In genomic region chr7:5080815-5081214, GRCm38 (mm10) we compare ENCODE assay signal across 9 mouse cellular contexts. TPM values are rescaled to one million over a fixed set of nuclear protein-coding genes. Genes with fewer than 3 reads are reported as not detected.
DNase-seq lines count a peak whose midpoint lies in the region; ATAC-seq and TF ChIP-seq lines count a peak whose summit lies in the region.
"Had no signal": no experiment of that assay in that cellular context is flagged by ENCODE, and none has a peak within 500 bp of the region (broad histone marks: within the 10 kb centered on the region; RNA-seq: fewer than 3 reads in every experiment).

No protein-coding gene starts in this region.

- WGBS in spleen, adult 2 months = 14% methylated on average over 6 of the region's 6 CpGs
- 6% methylated on average over 6 of the region's 6 CpGs for WGBS in liver, embryonic 13.5 days (ENCODE audit: insufficient replicate concordance)

- peak overlapping the region; percentile 90 for H3K4me3 ChIP-seq in spleen, adult 2 months (ENCODE audit: extremely low read depth, insufficient read depth, insufficient read length)
- H3K4me3 ChIP-seq in liver, embryonic 13.5 days (replicated peaks) = peak overlapping the region; percentile 90

- H3K36me3 ChIP-seq in spleen, adult 2 months (ENCODE audit: control insufficient read depth, insufficient read depth, low read length) = peaks cover 23% of the 10 kb centered on the region
- H3K36me3 ChIP-seq in liver, embryonic 13.5 days = peaks cover 72% of the 10 kb centered on the region

- no peak for ATAC-seq in liver, embryonic 13.5 days (ENCODE audit: low read depth)

- no peak for TF ChIP-seq CTCF in spleen, adult 2 months (IDR thresholded peaks at IDR 0.05; ENCODE audit: extremely low read depth, insufficient read depth, insufficient read length, insufficient replicate concordance)

- H3K27me3 ChIP-seq in spleen, adult 2 months (ENCODE audit: control insufficient read depth, insufficient read depth, low read length) = no peaks in the 10 kb centered on the region
- H3K27me3 ChIP-seq in liver, embryonic 13.5 days = no peaks in the 10 kb centered on the region

- DNase-seq in cerebellum, adult 9-11 months = peak; percentile 47
- DNase-seq in cerebellum, adult 8-10 months = no peak
- DNase-seq in spleen, adult 2 months (ENCODE audit: low read depth in 1 of 2, low spot score in 2 of 2) = no peak
- DNase-seq in spleen, postnatal 36 days (ENCODE audit: low spot score in 2 of 2) = no peak
- DNase-seq in liver, embryonic 13.5 days = no peak
- no peak for DNase-seq in right cerebral cortex, adult 2 months (ENCODE audit: low spot score in 2 of 2)
- no peak for DNase-seq in adrenal gland, postnatal 25 days
- DNase-seq in retina, embryonic 14.5 days (ENCODE audit: low spot score) = no peak

- peak overlapping the region; percentile 90 for H3K27ac ChIP-seq in spleen, adult 2 months (ENCODE audit: insufficient read depth, low read length)
- peak overlapping the region; percentile 95 for H3K27ac ChIP-seq in liver, embryonic 13.5 days

- H3K4me1 ChIP-seq in spleen, adult 2 months (ENCODE audit: control insufficient read depth, insufficient read depth, insufficient read length) = peaks cover 23% of the 10 kb centered on the region; the same call in 1 of the 2 replicates
- H3K4me1 ChIP-seq in liver, embryonic 13.5 days (replicated peaks) = peaks cover 71% of the 10 kb centered on the region

- TF ChIP-seq POLR2A in spleen, adult 2 months (IDR thresholded peaks at IDR 0.05; ENCODE audit: low read depth, low read length) = no peak

- peak overlapping the region; percentile 98 for H3K9ac ChIP-seq in liver, embryonic 13.5 days

- no peaks in the 10 kb centered on the region for H3K9me3 ChIP-seq in liver, embryonic 13.5 days (replicated peaks)

- H3K4me2 ChIP-seq in liver, embryonic 13.5 days = peak overlapping the region; percentile 84

RNA-seq across cellular contexts. Expression of gene Epn1, which starts 0.8 kb away (rescaled TPM):
- 196 and 257 TPM in 2 replicates for polyA plus RNA-seq in spleen, adult 2 months (2012; rRNA removed)
- polyA plus RNA-seq in liver, embryonic 13.5 days (2015; fragmentation: Nextera tagmentation; extraction: Ambion mirVana) = 45.6 and 48.2 TPM in 2 replicates
- 140 and 152 TPM in 2 replicates for total RNA-seq in adrenal gland, postnatal 25 days (2021)

RNA-seq across cellular contexts. Expression of gene U2af2, which starts 18.9 kb away (rescaled TPM):
- polyA plus RNA-seq in spleen, adult 2 months (2012; rRNA removed) = 210 and 216 TPM in 2 replicates
- 79.1 and 83.0 TPM in 2 replicates for polyA plus RNA-seq in liver, embryonic 13.5 days (2015; fragmentation: Nextera tagmentation; extraction: Ambion mirVana)
- 191 and 195 TPM in 2 replicates for total RNA-seq in adrenal gland, postnatal 25 days (2021)

RNA-seq across cellular contexts. Expression of gene Zfp580, which starts 29.5 kb away (rescaled TPM):
- polyA plus RNA-seq in spleen, adult 2 months (2012; rRNA removed) = 12.7 and 24.9 TPM in 2 replicates
- 2.2 and 2.7 TPM in 2 replicates for polyA plus RNA-seq in liver, embryonic 13.5 days (2015; fragmentation: Nextera tagmentation; extraction: Ambion mirVana)
- total RNA-seq in adrenal gland, postnatal 25 days (2021) = 7.9 and 8.8 TPM in 2 replicates

RNA-seq across cellular contexts. Expression of gene Rfpl4, which starts 35.9 kb away (rescaled TPM):
- polyA plus RNA-seq in spleen, adult 2 months (2012; rRNA removed) = not detected in 2 replicates
- not detected in 2 replicates for polyA plus RNA-seq in liver, embryonic 13.5 days (2015; fragmentation: Nextera tagmentation; extraction: Ambion mirVana)
- not detected in 2 replicates for total RNA-seq in adrenal gland, postnatal 25 days (2021)
- total RNA-seq: gastrocnemius, adult 18-20 months had no signal

RNA-seq across cellular contexts. Expression of gene Zfp784, which starts 42.6 kb away (rescaled TPM):
- 4.2 and 5.4 TPM in 2 replicates for polyA plus RNA-seq in spleen, adult 2 months (2012; rRNA removed)
- polyA plus RNA-seq in liver, embryonic 13.5 days (2015; fragmentation: Nextera tagmentation; extraction: Ambion mirVana) = 0.93 and 1.4 TPM in 2 replicates
- 4.7 and 5.5 TPM in 2 replicates for total RNA-seq in adrenal gland, postnatal 25 days (2021)
